In genomic region chr11:44911765-44912164, GRCm38 (mm10) we compare ENCODE assay signal across 20 mouse cellular contexts.
"Had no signal": no experiment of that assay in that cellular context is flagged by ENCODE, and none has a peak within 500 bp of the region (broad histone marks: within the 10 kb centered on the region; RNA-seq: fewer than 3 reads in every experiment).

No protein-coding gene starts in this region.

- H3K27ac ChIP-seq: heart, adult 2 months; heart, embryonic 13.5 days; heart, embryonic 15.5 days; hindbrain, embryonic 10.5 days; hindbrain, embryonic 13.5 days; intestine, embryonic 15.5 days; layer of hippocampus, adult 2 months; left cerebral cortex, adult 2 months; limb, embryonic 10.5 days; limb, embryonic 12.5 days; liver, embryonic 13.5 days; liver, embryonic 15.5 days had no signal

- H3K4me3 ChIP-seq: heart, adult 2 months; heart, embryonic 13.5 days; heart, embryonic 15.5 days; hindbrain, embryonic 10.5 days; hindbrain, embryonic 13.5 days; intestine, embryonic 15.5 days; layer of hippocampus, adult 2 months; left cerebral cortex, adult 2 months; limb, embryonic 10.5 days; limb, embryonic 12.5 days; liver, embryonic 13.5 days; liver, embryonic 15.5 days had no signal

- DNase-seq: heart, adult 2 months; heart, postnatal 14 days; heart, postnatal 36 days; kidney, adult 18-20 months; kidney, adult 8-10 months; kidney, postnatal 10 days; kidney, postnatal 25 days; kidney, postnatal 4 days; liver; liver, embryonic 13.5 days had no signal
